Mouse (Mus musculus): ENCODE results near the gene Aff2.

- TF ChIP-seq CTCF (IDR thresholded peaks at IDR 0.05; ENCODE audit: borderline replicate concordance, control insufficient read depth, extremely low read depth, insufficient read depth, low read length, poor library complexity) (no peak), POLR2A (IDR thresholded peaks at IDR 0.05; ENCODE audit: control insufficient read depth, extremely low read depth, insufficient read depth, low read length, poor library complexity) (no peak)
Measured at GRCm38 (mm10) chrX:69663038-69663437, 302.9 kb downstream of the Aff2 start.
